Mouse (Mus musculus) hindbrain, embryonic 13.5 days (tissue): ENCODE measurements at regions not wholly inside any gene's neighbourhood (a gene's known extent, or its start where the extent isn't known, plus 50 kb on each side); places are given as distances from the start of the nearest gene placed in this dataset.

Experiments used
- ATAC-seq: fragments of 200-750 bp; cut with Nextera tagmentation; 2 replicates; pipeline ENCODE4 v1.8.0; 2017; ENCODE audit warnings: moderate TSS enrichment; ENCODE audit not compliant: low FRiP score
- H3K27ac ChIP-seq: fragments of 300-500 bp; sonication (generic); 2 replicates; pipeline ENCODE4 v1.5.1; 2015; ENCODE audit warnings: inconsistent platforms, mild to moderate bottlenecking, moderate library complexity
- H3K27me3 ChIP-seq: fragments of 300-500 bp; sonication (generic); 2 replicates; pipeline ENCODE4 v1.6.1; 2015; ENCODE audit warnings: mild to moderate bottlenecking, inconsistent platforms
- H3K36me3 ChIP-seq: fragments of 300-500 bp; sonication (generic); 2 replicates; pipeline ENCODE4 v1.6.1; 2015; ENCODE audit warnings: mild to moderate bottlenecking, inconsistent platforms
- H3K4me1 ChIP-seq: fragments of 300-500 bp; sonication (generic); replicated peaks from 2 replicates; pipeline ENCODE4 v1.6.1; 2015; ENCODE audit warnings: inconsistent platforms
- H3K4me2 ChIP-seq: fragments of 300-500 bp; sonication (generic); 2 replicates; pipeline ENCODE4 v1.6.1; 2015; ENCODE audit warnings: inconsistent platforms, mild to moderate bottlenecking, moderate library complexity
- H3K4me3 ChIP-seq: fragments of 300-500 bp; sonication (generic); 2 replicates; pipeline ENCODE4 v1.5.1; 2015; ENCODE audit warnings: mild to moderate bottlenecking, inconsistent platforms
- H3K9ac ChIP-seq: fragments of 300-500 bp; sonication (generic); 2 replicates; pipeline ENCODE4 v1.6.1; 2015; ENCODE audit warnings: mild to moderate bottlenecking, inconsistent platforms
- H3K9me3 ChIP-seq: fragments of 300-500 bp; sonication (generic); 2 replicates; pipeline ENCODE4 v1.6.1; 2016; ENCODE audit warnings: inconsistent platforms
- WGBS: fragments of 180-500 bp; shearing (Covaris S2); methylation state at CpG from one replicate; pipeline ENCODE4 v1.1.7; 2015; 5-methylcytosine and 5-hydroxymethylcytosine counted together

- no peak for ATAC-seq
- no peak overlapping the region for H3K27ac ChIP-seq
- H3K36me3 ChIP-seq = no peaks in the 10 kb centered on the region
- WGBS = 93% methylated on average over 4 of the region's 4 CpGs
- no peaks in the 10 kb centered on the region for H3K9me3 ChIP-seq
- H3K4me1 ChIP-seq = no peaks in the 10 kb centered on the region
- H3K4me2 ChIP-seq = no peak overlapping the region
- no peaks in the 10 kb centered on the region for H3K27me3 ChIP-seq
- no peak overlapping the region for H3K9ac ChIP-seq
- H3K4me3 ChIP-seq = no peak overlapping the region
These were observed 57.4 kb upstream of the Parp8 start for GRCm38 (mm10) chr13:117082758-117083157.

GRCm38 (mm10) chr13:117079316-117079715 lies 54.0 kb upstream of the Parp8 start:
- WGBS = 79% methylated on average over 1 of the region's 1 CpGs
- no peaks in the 10 kb centered on the region for H3K4me1 ChIP-seq
- no peaks in the 10 kb centered on the region for H3K36me3 ChIP-seq
- no peak overlapping the region for H3K9ac ChIP-seq
- no peak overlapping the region for H3K4me3 ChIP-seq
- H3K27ac ChIP-seq = no peak overlapping the region
- no peak for ATAC-seq
- no peaks in the 10 kb centered on the region for H3K9me3 ChIP-seq
- H3K4me2 ChIP-seq = no peak overlapping the region
- H3K27me3 ChIP-seq = no peaks in the 10 kb centered on the region
